In the genomic region with DNA sequence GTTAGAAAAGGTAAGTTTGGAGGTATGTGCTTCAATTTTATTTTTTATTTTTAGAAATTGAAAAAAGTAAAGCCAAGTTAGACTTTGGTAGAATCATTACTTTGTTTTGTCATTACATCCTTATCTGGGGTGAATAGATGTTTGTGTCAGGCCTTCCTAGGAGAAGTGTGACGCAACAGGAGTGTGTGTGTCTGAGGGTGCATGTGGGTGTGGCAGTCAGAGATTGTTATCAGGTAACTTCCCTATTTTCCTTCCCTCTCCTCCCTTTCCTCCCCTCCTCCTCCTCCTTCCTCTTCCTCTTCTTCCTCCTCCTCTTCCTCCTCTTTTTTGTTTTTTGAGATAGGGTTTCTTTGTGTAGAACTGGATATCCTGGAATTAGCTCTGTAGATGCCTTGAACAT, we compare ENCODE assay signal across 17 mouse cellular contexts. TPM values are rescaled to one million over a fixed set of nuclear protein-coding genes. Genes with fewer than 3 reads are reported as not detected.
"Had no signal": no experiment of that assay in that cellular context is flagged by ENCODE, and none has a peak within 500 bp of the region (broad histone marks: within the 10 kb centered on the region; RNA-seq: fewer than 3 reads in every experiment).

No protein-coding gene starts in this region.

- H3K27me3 ChIP-seq: kidney, embryonic 15.5 days; midbrain, embryonic 13.5 days had no signal

- H3K9ac ChIP-seq: kidney, embryonic 15.5 days; midbrain, embryonic 13.5 days had no signal

- H3K4me3 ChIP-seq: kidney, embryonic 15.5 days; left cerebral cortex, adult 2 months; limb, embryonic 10.5 days; midbrain, embryonic 13.5 days had no signal

- DNase-seq: kidney, adult 18-20 months; kidney, postnatal 14 days; lung, postnatal 4 days; right cerebral cortex, adult 18-20 months; right cerebral cortex, postnatal 25 days; thymus, postnatal 4 days had no signal

- H3K36me3 ChIP-seq: kidney, embryonic 15.5 days; limb, embryonic 10.5 days; midbrain, embryonic 13.5 days had no signal

- ATAC-seq: inflammation-experienced regulatory T-cells, adult 6 months; midbrain, embryonic 13.5 days had no signal

- H3K27ac ChIP-seq: kidney, embryonic 15.5 days; left cerebral cortex, adult 2 months; limb, embryonic 10.5 days; midbrain, embryonic 13.5 days had no signal

- H3K4me2 ChIP-seq: kidney, embryonic 15.5 days; midbrain, embryonic 13.5 days had no signal

- H3K9me3 ChIP-seq: kidney, embryonic 15.5 days; limb, embryonic 10.5 days; midbrain, embryonic 13.5 days had no signal

- H3K4me1 ChIP-seq: kidney, embryonic 15.5 days; limb, embryonic 10.5 days; midbrain, embryonic 13.5 days had no signal

RNA-seq across cellular contexts. Expression of gene Pzp, which starts 0.6 kb away (rescaled TPM):
- total RNA-seq: layer of hippocampus, adult 8-10 months; layer of hippocampus, postnatal 25 days; left cerebral cortex, adult 2 months; megakaryocyte-erythroid progenitor cell, adult 5-6 weeks; midbrain, postnatal 0 days had no signal
- polyA plus RNA-seq: inflammation-experienced regulatory T-cells, adult 6 months; midbrain, embryonic 13.5 days; midbrain, postnatal 0 days; small intestine, adult 2 months had no signal

RNA-seq across cellular contexts. Expression of gene A2ml1, which starts 54.3 kb away (rescaled TPM):
- total RNA-seq: megakaryocyte-erythroid progenitor cell, adult 5-6 weeks had no signal
- polyA plus RNA-seq: inflammation-experienced regulatory T-cells, adult 6 months; limb, embryonic 14.5 days had no signal
